Mouse (Mus musculus) gastrocnemius, postnatal 10 days (tissue): ENCODE measurements around the gene Twf2. TPM values are rescaled to one million over a fixed set of nuclear protein-coding genes. Genes with fewer than 3 reads are reported as not detected.

Experiments
- DNase-seq: peaks from one replicate; pipeline ENCODE4 v3.0.0; 2021; ENCODE audit warnings: mixed read lengths
- total RNA-seq, 2 experiments: library from RNA; stranded (reverse); gene quantifications; 2 replicates each; pipeline ENCODE4 v1.2.3; 2021

Twf2 gene
- total RNA-seq, 2 experiments from 2014 or later, result 57.2 to 70.5 TPM

DNA sequence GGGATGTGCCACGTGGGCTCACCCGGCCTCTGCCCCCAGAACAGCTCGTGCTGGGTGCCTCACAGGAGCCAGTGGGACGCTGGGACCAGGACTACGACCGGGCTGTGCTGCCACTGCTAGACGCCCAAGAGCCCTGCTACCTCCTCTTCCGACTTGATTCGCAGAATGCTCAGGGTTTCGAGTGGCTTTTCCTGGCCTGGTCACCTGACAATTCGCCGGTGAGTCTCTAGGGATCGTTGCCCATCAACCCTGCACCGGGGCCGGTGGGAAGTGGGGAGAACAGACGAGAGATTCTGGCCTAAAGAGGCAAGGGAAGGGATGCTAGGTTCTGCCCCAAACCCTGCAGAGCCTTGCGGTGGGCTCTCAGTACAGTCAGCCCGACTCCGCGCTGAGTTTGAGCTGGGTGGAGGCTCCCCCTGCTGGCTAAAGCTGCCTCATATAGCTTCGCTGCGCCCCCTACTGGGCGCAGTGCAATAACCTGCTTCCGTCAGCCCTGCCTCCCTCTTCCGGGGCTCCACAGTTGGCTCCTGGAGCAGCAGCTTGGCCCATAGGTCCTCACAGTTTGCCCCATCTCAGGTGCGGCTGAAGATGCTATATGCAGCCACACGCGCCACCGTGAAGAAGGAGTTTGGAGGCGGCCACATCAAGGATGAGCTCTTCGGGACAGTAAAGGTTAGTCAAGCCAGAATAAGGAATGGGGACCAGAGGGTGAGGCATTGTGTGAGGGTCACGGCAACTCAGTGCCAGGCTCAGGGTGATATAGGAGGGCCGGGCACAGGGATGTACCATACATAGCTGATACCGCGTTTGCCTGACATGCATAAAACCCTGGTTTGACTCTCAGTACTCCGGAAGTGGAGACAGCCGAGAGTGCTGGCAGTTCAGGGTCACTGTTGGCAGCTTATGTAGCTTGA lies 9.0 kb downstream of the Twf2 start:
- peak; percentile 90 for DNase-seq

- DNase-seq, result no peak
Measured at GRCm38 (mm10) chr9:106212594-106212981, 9.7 kb downstream of the Twf2 start.

GRCm38 (mm10) chr9:106215341-106216125 lies 12.6 kb downstream of the Twf2 start:
- DNase-seq, result no peak

- DNase-seq, result no peak
Measured at GRCm38 (mm10) chr9:106216971-106217370, 14.1 kb downstream of the Twf2 start.

- no peak for DNase-seq
Measured at GRCm38 (mm10) chr9:106220894-106221523, 18.1 kb downstream of the Twf2 start.

DNA sequence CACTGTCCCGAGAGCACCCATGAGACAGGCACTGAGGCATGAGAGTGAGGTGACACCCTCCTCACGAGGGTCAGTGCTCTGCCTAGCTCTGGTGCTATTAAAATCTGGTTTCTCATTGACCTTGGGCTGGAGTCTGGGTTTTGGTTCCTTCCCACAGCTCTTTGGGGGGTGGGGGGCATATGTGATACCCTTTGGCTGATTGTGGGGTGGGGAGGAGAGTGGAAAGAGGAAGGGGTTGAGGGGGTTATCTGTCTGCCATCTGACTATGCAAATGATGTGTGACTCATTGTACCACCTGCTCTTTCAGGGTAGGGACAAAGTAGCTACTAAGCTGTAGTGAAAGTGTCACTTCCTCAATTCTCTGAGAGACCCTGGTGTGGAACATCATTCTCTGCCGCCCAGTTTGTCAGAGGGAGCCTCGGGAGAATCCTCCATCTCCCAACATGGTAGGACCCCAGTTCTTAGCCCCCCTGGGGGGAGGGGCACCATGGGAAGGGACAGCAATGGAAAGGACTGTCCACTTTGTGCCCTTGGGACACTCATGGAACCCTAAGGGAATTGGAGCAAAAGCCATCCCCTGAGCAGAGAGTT lies 19.4 kb downstream of the Twf2 start, which contains the start of gene Tlr9:
TSS of gene Tlr9 (plus strand) at position 338 of the 591 bp plus-strand sequence.
- no peak for DNase-seq

DNA sequence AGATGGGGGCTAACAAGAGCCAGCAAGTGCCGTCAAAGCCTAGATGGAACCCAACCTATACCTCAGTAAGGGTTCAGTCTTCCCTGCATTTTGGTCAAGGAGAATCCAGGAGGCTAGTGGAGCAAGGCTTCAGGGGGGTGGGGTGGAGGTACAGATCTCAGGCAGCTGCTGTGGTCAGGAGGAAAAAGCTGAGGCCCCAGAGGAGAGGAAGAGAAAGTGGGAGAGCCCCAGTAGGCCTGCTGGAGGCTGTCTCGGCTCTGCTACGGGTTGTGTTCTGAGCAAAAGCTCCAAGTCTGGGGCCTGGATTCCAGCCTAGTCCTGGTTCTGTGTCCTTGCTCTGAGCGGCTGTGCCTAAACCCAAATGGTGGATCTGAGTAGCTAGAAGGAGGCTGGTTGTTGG lies 20.1 kb downstream of the Twf2 start:
- DNase-seq, result no peak

DNA sequence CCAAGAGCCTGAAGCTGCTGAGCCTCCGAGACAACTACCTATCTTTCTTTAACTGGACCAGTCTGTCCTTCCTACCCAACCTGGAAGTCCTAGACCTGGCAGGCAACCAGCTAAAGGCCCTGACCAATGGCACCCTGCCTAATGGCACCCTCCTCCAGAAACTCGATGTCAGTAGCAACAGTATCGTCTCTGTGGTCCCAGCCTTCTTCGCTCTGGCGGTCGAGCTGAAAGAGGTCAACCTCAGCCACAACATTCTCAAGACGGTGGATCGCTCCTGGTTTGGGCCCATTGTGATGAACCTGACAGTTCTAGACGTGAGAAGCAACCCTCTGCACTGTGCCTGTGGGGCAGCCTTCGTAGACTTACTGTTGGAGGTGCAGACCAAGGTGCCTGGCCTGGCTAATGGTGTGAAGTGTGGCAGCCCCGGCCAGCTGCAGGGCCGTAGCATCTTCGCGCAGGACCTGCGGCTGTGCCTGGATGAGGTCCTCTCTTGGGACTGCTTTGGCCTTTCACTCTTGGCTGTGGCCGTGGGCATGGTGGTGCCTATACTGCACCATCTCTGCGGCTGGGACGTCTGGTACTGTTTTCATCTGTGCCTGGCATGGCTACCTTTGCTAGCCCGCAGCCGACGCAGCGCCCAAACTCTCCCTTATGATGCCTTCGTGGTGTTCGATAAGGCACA lies 22.7 kb downstream of the Twf2 start:
- no peak for DNase-seq

- no peak for DNase-seq
Measured at GRCm38 (mm10) chr9:106226151-106226682, 23.3 kb downstream of the Twf2 start.

GRCm38 (mm10) chr9:106227790-106228429 lies 25.0 kb downstream of the Twf2 start:
- DNase-seq, result no peak

- DNase-seq, result no peak
Measured at GRCm38 (mm10) chr9:106230051-106230733, 27.3 kb downstream of the Twf2 start.

DNA sequence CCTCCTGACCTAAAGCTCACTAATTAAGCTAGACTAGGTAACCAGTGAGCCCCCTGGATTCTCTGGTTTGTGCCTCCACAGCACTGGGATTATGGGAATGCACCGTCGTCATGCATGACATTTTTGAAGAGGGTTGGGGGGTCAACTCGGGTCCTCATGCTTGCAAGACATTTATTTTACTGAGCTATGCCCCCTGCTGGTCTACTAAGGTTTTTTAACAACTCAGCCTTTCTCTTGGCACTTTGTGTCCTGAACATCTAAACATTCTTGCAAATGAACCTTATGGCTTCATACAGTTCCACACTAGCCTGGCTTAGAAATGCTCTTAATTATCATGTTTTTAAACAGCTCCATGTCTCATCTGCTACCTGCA lies 27.8 kb downstream of the Twf2 start:
- no peak for DNase-seq

DNA sequence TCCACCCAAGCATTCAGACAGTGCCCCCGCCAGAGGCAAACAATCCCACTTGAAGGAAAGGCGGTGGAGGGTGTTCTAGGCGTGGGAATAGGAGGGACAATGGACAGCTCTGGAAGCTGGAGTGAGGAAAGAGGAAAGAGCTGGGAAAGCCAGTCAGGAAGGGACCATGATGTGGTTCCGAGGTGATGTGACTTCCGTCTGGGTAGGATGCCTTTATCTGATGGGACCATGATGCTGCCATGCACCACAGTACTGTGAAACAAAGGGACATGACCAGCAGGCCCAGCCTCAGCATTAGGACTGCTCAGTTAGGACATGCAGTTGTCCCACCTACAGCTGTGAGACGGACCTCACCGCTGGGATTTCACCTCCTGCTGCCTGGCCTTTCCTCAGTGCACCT lies 28.3 kb downstream of the Twf2 start:
- no peak for DNase-seq

- no peak for DNase-seq
Measured at GRCm38 (mm10) chr9:106231816-106232215, 28.9 kb downstream of the Twf2 start.

DNA sequence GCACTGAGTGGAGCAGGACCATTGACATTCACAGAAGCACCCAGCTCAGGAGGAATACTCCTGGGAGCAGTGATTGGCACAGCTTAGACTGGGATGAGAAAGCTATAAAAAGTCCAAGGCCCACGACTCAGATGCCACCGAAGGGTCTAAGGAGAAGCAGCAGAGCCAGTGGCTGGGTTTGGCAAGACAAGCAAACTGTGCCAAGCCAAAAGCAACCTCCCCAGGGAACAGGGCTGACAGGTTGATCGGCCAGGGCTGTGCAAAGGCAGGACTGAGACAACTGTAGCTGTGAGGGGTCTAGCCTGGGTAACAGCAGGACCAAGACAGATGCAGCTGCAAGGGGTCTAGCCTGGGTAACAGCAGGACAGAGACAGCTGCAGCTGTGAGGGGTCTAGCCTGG lies 30.0 kb downstream of the Twf2 start:
- no peak for DNase-seq

- no peak for DNase-seq
Measured at GRCm38 (mm10) chr9:106233953-106234352, 31.0 kb downstream of the Twf2 start.

- DNase-seq, result no peak
Measured at GRCm38 (mm10) chr9:106235194-106235830, 32.4 kb downstream of the Twf2 start.

DNA sequence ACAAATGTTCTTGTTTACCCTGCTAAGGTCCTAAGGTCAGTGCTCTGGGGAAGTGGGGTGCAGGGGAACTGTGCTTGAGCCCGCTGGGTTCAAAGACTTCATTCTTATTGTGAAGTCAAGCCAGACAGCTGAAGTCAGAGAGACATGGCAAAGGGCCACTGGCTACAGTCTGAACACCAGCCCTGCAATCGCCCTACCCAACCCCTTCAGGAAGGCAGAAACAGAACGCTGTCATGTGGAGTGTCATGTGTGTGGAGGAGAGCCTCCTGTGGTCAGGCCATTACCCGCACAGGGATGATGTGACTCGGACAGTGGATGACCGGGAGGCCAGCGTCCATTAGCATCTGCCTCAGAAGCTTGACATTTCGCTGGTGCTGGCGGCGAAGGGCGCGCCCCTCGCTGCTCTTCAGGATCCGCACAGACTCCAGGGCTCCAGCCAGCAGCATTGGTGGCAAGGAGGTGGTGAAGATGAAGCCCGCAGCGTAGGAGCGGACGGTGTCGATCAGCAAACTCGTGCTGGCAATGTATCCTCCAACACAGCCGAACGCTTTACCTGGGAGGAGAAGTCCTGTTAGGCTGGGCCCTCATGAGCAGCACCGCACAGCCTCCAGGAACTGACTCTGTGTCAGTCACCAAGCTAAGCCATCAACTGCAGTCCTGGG lies 33.4 kb downstream of the Twf2 start:
- no peak for DNase-seq

DNA sequence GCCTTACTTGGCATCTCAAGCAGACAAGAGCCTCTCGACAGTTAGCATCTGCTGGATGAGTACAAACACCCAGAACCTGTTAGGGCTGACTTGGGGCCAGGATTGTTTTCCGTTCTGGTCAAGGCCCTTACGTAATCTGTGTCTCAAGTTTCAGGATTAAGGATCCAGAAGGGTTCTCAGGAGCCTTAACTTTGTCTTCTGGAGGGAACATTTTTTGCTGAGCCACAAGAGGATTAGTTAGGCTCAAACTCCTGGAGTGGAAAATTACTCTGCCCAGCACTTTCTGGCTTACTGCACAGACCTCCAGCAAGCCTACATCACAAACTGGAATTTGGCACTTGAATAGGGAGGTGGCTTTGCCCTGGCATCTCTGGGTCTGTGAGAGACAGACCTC lies 33.9 kb downstream of the Twf2 start:
- no peak for DNase-seq
